Mouse (Mus musculus) adipocyte (in vitro differentiated cells): ENCODE results near the gene Rbm28.

Experiments used
- DNase-seq: peaks from one replicate; pipeline ENCODE4 v3.0.0-alpha.2; 2016; ENCODE audit warnings: low spot score

The Rbm28 gene

DNA sequence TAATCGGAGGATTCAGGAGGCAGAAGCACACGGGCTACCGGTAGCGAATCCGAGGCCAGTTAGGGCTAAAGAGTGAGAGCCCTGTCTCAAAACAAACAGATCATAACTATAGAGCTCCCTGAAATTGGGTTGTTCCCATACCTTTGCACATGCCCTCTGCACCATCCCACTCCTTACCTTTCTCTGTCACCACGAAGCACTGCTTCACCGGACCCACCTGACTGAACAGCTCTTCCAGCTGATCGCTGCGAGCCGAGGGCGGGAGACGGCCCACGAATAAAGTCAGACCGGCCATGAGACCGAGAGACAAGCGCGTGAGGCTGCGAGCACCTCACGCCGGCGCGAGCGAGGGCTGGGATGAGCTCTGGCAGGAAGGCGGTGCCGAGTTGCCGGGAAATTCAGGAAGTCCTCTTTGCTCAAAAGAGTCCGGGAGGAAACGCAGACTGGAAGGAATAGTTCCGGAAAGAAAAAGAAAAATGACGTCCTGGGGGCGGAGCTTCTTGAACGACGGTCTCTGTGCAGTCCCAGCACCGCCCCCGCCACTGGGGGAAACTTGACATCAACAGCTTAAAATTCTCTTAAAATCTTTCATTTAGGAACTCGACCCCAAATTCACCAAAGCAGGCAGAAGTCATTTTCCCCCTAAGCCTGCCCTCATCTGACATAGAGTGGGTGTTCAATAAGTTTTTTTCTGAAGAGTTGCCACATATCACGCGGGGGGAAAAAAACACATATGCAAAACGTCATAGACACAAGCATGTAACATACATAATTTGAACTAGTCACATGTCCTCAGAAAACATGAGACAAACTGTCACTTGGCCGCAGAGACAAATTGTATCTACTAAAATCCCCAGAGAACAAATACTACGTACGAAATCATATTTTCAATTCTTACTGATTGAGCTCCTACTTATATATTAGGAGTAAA, at the start of gene Rbm28:
Rbm28 (minus strand) TSS at position 693 of the 931 bp plus-strand sequence.
- DNase-seq = peak; percentile 98

DNA sequence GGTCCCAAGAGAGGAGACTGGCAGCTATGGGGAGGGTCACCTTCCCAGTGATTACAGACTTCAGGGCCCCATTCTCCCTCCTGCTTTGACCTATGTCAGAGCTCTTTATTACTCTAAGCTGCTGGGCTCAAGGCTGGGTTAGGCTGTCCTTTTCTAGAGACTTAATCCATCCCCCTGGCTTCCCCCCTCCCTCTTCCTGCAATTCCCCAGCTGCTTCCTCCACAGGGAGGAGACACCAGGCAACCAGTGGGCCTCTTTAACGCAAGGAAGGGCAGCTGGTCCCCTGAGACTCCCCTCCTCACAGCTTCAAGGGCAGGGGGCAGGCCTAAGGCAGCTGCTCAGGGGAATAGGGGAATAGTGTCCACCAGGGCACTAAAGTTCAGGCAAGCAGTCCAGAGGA, 49.4 kb upstream of the Rbm28 start:
- peak; percentile 76 for DNase-seq

DNA sequence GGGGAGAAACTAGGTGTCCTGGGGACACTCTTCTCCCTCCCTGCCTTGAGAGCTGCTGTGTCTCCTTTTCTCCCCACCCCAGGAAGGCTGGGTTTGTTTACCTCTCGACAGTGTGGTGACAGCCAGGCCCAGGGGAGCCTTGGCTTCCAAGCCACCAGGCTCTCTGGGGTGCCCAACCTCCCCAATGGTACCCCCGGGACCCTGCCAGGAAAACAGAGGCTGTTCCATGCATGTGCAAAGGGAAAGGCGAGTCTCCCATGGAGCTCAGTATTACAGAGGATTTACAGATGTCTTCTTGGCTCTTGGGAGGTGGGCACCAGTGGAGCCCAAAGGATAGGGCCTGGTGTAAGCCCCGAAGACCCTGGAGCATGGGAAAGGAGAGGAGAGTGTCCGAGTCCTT, 48.6 kb upstream of the Rbm28 start:
- DNase-seq = peak; percentile 32

DNA sequence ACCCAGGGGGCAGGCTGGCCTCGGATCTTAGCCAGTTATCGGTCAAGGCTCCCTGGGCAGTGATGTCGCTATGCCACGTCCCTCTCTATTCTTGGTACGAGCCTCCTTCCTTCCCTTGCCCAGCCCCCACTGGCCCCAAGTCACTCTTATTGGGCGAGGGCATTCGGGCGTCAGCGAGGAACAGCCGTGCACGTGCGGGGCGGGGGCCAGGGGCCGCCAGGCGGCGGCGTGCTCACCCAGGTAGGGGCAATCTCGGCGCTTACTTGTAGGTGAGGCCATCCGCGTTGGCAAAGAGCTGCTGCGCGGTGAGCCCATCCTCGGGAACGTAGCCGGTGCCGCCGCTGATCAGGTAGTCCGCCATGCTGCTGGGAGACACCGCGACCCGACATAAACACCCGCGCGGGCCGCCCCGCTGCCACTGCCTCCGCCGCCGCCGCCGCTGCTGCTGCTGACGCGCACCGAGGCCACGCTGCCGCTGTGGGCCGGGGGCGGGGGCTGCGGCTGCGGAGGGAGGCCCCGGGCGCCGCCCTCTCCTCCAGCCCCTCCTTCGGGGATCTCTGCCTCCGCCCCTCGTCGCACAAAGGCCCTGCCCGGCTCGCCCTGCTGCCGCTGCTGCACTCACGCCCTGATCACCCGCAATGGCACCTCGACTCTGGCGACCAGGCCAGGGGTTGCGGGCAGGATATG, 47.1 kb upstream of the Rbm28 start:
- peak; percentile 85 for DNase-seq

DNA sequence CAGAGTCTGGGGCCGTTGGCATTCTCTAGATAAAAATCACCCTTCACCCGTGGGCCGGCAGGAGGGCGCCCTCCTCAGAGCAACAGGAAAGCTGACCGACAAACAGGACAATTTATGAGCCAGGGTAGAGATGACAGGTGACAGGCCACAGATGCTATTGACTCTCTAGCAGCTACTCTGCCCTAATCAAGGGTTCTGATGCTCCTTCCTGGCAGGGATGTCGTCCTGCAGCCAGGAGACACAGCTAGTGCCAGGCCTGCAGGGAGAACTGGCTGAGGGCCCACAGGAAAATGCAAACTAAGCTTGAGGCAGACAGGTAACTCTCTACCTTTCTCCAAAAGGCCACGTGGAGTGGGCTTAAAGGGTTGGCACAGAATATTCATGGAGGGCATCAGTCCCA, 46.3 kb upstream of the Rbm28 start:
- DNase-seq = peak; percentile 24

DNA sequence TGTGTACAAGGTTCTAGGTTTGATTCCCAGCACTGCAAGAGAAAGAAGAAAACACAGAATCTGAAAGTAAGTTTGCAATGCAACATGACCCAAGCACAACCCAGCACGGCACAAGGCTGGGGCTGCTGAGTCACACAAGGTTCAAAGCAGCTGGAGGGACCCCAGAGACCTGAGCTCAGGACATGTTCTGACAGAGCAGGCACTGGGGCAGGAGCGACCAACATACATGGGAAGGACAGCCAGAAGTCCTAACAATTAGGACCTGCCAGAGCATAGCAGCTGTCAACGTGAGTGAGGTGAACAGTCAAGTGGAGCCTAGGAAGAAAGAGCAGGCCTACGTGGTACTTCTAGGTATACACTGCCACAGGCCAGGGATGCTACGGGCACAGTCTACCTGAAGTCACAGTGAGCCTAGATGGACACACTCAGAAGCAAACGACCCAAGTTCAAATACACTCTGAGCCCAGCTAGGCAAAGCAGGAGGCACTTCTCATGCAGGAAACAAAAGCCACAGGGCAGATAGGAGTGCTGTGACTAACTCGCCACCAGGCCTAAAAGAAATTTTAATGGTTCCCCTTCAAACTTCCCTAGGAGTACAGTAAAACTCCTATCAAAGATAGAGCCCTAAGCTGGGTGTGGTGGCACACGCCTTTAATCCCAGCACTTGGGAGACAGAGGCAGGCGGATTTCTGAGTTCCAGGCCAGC, 45.6 kb upstream of the Rbm28 start:
- DNase-seq = peak; percentile 18

DNA sequence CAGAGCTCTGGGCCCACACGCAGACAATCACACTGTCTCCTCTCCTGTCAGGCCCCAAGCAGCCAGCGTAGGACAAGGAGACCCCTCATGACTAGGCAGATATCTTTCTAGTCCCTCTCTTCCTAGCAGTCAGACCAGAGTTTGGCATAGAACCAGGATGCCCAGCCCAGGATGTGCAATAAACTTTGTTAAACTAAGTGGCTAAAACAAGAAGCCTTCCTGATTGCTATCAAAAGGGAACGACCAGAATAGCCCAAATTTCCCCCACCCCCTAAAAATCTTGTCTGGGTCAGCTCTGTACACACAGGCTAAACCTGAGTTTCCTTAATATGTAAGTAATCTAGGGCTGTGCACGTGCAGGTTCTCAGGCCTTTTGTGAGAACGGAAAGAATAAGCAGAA, 43.4 kb upstream of the Rbm28 start:
- no peak for DNase-seq

DNA sequence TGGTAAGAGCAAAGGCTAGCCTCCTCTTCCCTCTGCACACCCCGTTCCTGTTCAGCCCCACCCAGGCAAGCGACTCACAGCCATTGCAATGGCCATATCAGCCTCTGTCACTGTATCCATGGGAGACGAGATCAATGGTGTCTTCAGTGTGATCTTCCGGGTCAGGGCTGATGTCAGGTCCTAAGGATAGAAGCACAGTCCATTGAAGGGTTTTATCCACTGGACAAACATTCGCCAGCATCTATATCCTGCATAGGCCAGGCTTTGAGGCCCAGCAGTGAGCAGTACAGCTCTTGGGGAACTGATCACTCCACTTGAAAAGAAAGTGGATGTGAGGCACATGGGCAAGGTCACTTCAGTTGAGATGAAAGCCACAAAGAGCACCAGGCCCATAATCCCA, 42.2 kb upstream of the Rbm28 start:
- DNase-seq = no peak

DNA sequence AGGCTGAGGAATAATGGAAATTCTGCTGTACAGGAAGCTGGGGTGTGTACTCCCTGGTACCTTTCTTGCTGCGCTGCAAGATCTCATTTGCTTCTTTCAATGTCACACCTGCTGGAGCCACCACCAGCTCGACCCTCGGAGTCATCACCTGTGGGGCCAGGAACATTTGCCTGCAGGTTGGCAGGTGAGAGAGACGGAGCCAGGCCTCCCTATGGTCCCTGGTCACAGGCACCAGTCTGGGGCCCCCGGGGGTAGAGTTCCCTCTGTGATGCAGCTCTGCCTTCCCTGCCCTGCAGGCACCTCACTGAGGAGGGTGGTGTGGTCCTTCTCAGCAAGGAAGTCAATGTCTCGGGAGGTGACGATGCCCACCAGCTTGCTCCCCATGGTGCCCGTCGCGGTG, 41.2 kb upstream of the Rbm28 start:
- no peak for DNase-seq

DNA sequence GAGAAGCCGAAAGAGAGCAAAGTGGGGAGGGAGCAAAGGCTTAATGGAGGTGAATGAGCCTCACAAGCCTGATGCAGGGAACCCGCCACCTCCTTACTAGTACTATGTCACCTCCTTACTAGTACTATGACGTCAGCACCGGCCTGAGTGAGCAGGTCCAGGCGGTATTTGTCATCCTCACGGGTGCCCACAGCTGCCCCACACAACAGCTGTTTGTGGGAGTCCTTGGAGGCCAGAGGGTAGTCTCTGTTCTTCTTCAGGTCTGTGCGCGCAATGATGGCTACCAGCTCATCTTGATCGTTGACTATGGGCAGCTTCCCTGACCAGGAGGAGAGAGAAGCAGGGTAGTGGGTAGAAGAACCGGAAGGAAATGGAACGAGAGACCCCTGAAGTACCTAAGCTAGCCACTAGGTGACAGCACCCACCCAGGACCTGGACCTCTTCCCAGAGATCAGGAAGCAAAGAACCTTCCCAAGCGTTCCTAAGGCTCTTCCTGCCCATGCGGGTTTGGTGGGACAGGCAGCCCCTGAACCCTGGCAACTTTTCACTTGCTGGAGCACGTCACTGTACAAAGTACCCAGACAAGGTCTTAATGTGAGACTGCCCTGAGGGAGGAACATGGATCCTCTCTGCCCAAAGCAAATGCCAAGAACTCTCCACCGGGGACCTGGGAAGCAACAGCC, 40.3 kb upstream of the Rbm28 start:
- peak; percentile 62 for DNase-seq

DNA sequence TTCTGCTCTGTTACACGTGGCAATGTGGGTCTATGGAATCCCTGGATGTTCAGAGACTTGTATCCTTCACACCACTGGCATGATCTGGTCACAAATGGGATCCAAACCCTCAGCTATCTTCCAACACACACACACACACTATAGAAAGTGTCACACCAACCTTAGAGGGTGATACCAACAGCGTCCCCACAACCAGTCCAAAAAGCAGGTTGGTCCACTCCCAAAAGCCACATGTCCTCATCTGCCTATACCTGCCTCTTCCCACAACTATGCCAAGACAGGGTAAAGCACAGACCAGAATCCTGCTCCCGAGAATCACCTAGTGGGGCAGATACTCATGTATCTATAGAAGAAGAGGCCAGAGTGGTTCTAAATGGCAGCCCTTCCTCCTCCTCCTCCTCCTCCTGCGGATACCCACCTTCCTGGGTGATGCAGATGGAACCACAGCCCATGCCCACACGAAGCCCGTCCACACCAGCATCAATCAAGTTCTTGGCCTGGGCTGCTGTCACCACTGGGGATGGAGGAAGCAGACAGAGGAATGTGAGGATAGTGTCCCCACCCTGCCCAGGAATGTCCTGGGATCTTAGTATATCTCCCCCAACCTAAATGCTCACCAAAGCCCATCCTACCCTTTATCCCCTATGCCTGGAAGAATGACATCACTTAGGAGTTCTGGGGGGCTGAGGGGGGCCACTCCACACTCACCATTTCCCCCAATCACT, 39.2 kb upstream of the Rbm28 start:
- no peak for DNase-seq

DNA sequence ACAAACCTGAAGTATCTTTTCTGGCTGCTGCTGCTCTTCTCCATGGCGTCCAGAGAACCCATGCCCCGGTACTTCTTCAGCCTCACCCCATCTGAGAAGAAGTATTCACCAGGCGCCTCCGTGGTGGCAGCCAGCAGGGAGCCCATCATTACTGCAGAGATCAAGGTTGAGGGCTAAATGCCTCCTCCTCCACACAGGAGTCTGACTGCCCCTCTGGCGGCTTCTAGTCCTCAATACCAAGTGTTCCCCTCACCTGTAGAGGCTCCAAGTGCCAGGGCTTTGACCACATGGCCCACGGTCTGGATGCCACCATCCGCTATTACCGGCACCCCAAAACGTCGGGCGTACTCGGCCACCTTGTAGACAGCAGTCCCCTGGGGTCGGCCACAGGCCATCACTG, 38.3 kb upstream of the Rbm28 start:
- DNase-seq = no peak

DNA sequence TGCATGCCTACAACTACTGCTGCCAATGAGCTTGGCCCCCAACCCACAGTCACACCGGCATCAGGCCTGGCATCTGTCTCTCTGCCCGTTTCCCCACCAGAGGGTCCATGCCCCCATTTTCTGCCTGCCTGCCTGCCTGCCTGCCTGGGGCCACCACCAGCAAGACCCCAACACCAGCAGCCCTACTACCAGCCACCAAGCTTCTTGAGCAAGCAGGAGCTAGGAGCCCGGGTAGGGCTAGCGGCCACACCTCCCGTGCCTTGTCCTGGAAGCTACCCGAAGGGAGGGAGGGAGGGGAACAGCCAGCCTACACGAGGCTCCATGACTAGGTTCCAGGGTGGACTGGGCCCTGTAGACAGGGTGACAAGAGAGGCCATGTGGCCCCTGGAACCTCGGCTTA, 37.2 kb upstream of the Rbm28 start:
- no peak for DNase-seq

DNA sequence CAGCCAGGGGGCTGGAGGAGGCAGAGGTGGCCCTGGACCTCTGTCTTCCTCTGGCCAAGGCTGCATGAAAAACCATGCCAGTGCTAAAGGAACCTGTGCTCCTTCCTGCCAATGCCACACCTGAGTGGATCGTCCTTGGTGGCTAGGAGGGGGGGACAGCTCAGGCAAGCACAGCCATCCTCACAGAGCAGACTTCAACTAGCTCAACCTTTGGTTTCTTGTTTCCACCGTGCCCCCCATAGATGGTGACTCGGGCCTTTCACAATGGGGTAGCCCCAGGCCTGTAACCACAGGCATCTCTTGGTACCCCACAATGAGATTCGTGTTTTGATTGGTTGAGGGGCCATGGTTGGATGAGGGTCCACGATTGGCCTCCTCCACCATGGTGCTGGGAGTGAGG, 36.5 kb upstream of the Rbm28 start:
- no peak for DNase-seq

DNA sequence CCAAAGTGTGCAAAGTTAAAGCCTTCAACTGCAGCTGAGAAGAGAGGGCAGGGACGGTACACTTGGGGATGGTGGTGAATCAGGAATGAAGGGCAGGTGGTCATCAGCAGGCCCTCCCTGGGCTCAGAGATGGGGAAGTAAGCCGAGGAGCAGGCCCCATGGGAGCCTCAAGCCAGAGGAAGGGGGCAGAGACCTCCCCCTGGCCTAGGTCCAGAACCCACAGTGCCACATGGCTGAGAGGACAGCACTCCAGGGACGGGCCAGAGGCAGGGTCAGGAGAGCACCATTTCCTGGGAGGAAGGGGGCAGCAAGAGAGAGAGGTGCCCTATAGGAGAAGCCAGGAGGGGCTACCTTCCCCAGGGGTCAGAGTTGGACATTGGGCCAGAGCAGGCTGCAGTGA, 35.7 kb upstream of the Rbm28 start:
- DNase-seq = no peak

DNA sequence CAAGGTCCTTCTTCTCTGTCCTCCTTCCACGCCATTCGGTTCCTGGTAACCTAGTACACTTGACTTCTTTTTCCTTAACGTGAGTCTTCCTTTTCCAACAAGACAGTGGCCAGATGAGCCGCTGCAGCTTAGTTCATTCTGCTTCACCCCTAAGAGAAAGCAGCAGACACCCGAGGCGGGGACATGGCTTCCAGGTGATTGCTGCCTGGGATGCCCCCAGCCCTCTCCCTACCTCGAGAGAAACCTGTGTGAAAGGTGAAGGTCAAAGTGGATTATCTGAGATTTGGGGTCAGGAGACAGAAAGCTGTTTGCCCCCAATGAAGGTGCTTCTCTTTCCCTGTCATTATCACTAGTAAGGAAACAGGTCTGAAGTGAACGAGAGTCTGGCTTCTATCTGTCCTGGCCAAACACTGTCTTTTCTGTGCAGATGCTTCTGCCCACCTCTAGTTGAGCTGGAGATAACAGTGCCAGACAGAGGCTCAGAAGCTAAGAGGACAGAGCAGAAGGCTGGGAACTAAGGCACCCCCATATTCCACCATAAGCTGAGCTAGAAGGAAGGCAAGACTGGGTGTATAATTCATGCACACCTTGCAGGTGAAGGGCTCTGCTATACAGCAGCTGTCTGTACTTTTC, 34.5 kb upstream of the Rbm28 start:
- DNase-seq = no peak

DNA sequence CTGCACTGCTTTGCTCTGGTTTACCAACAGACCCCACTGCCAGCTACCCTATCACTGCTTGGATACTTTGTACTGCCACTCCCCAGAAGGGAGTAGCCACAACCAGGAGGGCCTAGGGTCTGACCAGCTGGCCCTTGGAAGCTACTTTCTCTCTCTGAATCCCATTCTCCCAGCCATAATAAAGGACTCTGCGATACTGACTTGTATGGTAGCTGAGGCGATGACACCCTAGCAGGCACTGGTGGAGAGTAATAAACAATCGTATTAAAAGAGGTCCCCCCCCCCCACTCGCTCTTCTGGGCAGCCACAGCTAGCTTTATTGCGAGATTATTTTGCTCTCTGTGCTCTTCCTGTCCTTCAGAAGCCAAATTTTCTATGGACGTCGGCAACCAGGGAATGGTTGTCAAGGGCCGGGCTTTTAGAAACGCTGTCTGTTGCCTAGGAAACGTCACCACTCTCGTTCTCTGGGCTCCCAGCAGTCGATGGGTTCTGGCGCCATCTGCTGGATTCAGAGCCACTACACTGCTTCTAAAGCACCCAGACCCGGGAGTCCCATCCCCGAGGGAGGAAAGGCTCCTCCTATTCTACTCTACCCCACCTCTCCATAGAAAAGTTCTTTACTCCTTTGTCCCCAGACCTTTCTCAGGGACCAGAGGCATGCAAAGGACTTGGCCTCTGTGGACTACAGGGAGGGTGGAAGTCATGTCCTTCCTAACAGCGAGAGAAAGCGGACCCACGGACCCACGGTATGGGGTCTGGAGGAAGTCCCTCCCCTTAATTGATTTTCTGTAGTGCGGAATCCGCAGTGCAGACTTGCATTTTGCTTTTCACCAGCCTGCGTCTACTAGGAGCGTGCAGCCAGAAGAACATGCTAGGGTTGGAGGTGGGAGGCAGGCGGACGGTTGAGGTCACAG, 33.8 kb upstream of the Rbm28 start:
- peak; percentile 97 for DNase-seq

DNA sequence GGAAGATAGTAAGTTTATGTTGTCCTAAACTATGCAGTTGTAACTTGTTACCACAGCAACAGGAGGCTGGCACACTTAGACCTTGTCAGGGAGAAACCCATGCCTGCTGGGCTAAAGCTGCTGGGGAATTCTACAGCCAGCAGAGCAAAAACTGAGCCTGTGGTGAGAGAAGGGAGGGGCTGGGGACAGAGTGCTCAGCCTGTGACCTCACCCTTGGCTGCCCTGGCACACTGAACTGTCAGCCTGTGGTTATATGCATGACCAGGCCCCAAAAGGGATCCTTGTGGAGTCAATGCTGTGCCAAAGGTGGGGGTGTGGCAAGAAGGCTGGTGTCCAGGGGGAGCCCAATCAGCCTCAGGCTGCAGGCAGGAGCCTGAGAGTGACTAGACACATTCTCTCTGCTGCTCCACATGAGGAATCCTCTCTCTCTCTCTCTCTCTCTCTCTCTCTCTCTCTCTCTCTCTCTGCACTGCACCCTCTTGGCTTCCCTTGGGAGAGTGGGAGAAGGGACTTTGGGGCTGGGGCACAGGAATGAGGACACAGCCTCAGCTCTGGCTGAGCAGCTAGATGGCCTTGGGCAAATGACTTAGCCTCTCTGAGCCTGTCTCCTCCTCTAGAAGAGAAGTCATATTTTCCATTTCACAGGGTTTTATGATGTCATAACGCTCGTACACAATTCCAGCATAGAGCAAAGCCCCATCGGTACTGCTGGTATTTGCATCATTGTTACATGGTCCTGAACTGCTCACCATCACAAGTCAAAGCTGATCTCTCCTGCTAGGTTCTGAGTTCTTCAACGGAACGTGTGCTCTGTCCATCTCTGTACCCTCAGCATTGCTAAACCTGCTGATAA, 31.3 kb upstream of the Rbm28 start:
- DNase-seq = peak; percentile 89

DNA sequence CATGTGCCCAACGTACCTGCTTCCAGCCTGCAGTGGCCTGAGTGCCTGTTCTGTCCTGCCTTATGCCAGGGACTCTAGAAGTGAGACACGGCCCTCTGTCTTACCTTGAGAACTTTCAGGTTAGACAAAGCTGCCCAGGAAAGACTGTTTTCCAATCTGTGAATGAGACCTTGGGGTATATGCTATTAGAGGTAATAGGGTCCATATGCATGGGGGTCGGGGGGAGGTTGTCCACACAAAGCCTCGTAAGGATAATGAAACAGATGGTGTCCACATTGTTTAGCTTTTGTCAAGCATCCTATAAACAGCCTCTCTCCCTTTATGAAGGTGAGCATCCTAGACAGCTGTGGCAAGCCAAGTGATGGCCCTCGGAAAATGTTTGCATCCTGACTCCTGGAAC, 30.3 kb upstream of the Rbm28 start:
- no peak for DNase-seq
